Mouse (Mus musculus) spleen, adult 2 months (tissue): ENCODE measurements around the gene Cfap206.

Experiments used
- CTCF ChIP-seq: fragments of 200-500 bp; IDR thresholded peaks from 2 replicates; pipeline ENCODE4 v1.5.1; 2011; ENCODE audit warnings: mild to moderate bottlenecking, inconsistent platforms; ENCODE audit not compliant: insufficient read depth, insufficient read length, insufficient replicate concordance; ENCODE audit errors: extremely low read depth
- POLR2A ChIP-seq: fragments of 200-500 bp; IDR thresholded peaks from 2 replicates; pipeline ENCODE4 v1.6.1; 2011; ENCODE audit warnings: low read depth, low read length, inconsistent platforms

GRCm38 (mm10) chr4:34719421-34719820 is 10.6 kb downstream of the Cfap206 start:
- TF ChIP-seq CTCF, result no peak
- TF ChIP-seq POLR2A, result no peak
